9 mouse cellular contexts compared by ENCODE assay signal in genomic region chr13:63108601-63109000, GRCm38 (mm10).
DNase-seq lines count a peak whose midpoint lies in the region; ATAC-seq lines count a peak whose summit lies in the region.
"Had no signal": no experiment of that assay in that cellular context is flagged by ENCODE, and none has a peak within 500 bp of the region (broad histone marks: within the 10 kb centered on the region; RNA-seq: fewer than 3 reads in every experiment).

No protein-coding gene starts in this region.

- 74% methylated on average over 2 of the region's 2 CpGs for WGBS in midbrain, embryonic 10.5 days
- 79% methylated on average over 2 of the region's 2 CpGs for WGBS in midbrain, embryonic 14.5 days
- 66% methylated on average over 2 of the region's 2 CpGs for WGBS in limb, embryonic 12.5 days

- H3K9ac ChIP-seq in midbrain, embryonic 14.5 days (replicated peaks; ENCODE audit: low read length), result no peak overlapping the region
- no peak overlapping the region for H3K9ac ChIP-seq in limb, embryonic 12.5 days (replicated peaks)
- H3K9ac ChIP-seq: forebrain, embryonic 12.5 days had no signal

- no peak overlapping the region for H3K4me2 ChIP-seq in midbrain, embryonic 14.5 days (ENCODE audit: low read length)
- H3K4me2 ChIP-seq in limb, embryonic 12.5 days, result no peak overlapping the region
- H3K4me2 ChIP-seq: forebrain, embryonic 12.5 days had no signal

- H3K27ac ChIP-seq in midbrain, embryonic 10.5 days (replicated peaks), result peak overlapping the region; percentile 35
- H3K27ac ChIP-seq in midbrain, embryonic 14.5 days (replicated peaks; ENCODE audit: low read depth, low read length), result no peak overlapping the region
- H3K27ac ChIP-seq in limb, embryonic 12.5 days, result peak overlapping the region; percentile 29; the same call in 1 of the 2 replicates
- H3K27ac ChIP-seq: forebrain, embryonic 12.5 days had no signal

- ATAC-seq in midbrain, embryonic 14.5 days (ENCODE audit: low FRiP score, low TSS enrichment), result no peak
- ATAC-seq in limb, embryonic 12.5 days (ENCODE audit: insufficient number of reproducible peaks, insufficient read depth, low FRiP score, low TSS enrichment, low read depth), result no peak

- peaks cover 33% of the 10 kb centered on the region for H3K4me1 ChIP-seq in midbrain, embryonic 10.5 days
- peaks cover 14% of the 10 kb centered on the region for H3K4me1 ChIP-seq in midbrain, embryonic 14.5 days (ENCODE audit: control insufficient read depth, insufficient read depth, low read length)
- peaks cover 40% of the 10 kb centered on the region for H3K4me1 ChIP-seq in limb, embryonic 12.5 days (replicated peaks)

- DNase-seq in cerebellum, adult 18-20 months, result peak; percentile 17 to 20
- no peak for DNase-seq in cerebellum, postnatal 14 days
- no peak for DNase-seq in midbrain, embryonic 10.5 days (ENCODE audit: low spot score)
- no peak for DNase-seq in midbrain, embryonic 14.5 days
- DNase-seq in skeletal muscle tissue, adult 2 months (ENCODE audit: low read depth, low spot score), result peak; percentile 74
- DNase-seq in retina, postnatal 1 day, result no peak
- no peak for DNase-seq in embryo, embryonic 9.5 days (ENCODE audit: extremely low spot score)

- no peak overlapping the region for H3K4me3 ChIP-seq in midbrain, embryonic 10.5 days
- no peak overlapping the region for H3K4me3 ChIP-seq in midbrain, embryonic 14.5 days (replicated peaks; ENCODE audit: low read depth, low read length)
- no peak overlapping the region for H3K4me3 ChIP-seq in limb, embryonic 12.5 days (replicated peaks)
- H3K4me3 ChIP-seq: forebrain, embryonic 12.5 days had no signal

- H3K27me3 ChIP-seq in midbrain, embryonic 10.5 days (ENCODE audit: low read depth, poor library complexity, severe bottlenecking), result no peaks in the 10 kb centered on the region
- H3K27me3 ChIP-seq in midbrain, embryonic 14.5 days (ENCODE audit: control insufficient read depth, insufficient read depth, low read length), result no peaks in the 10 kb centered on the region
- no peaks in the 10 kb centered on the region for H3K27me3 ChIP-seq in limb, embryonic 12.5 days

- H3K9me3 ChIP-seq in midbrain, embryonic 10.5 days (replicated peaks), result 0 out of 2 replicates have a peak, but pooled peaks cover 3% of the 10 kb centered on the region
- no peaks in the 10 kb centered on the region for H3K9me3 ChIP-seq in midbrain, embryonic 14.5 days (ENCODE audit: control insufficient read depth, low read length)
- H3K9me3 ChIP-seq in limb, embryonic 12.5 days, result no peaks in the 10 kb centered on the region

- H3K36me3 ChIP-seq in midbrain, embryonic 10.5 days, result no peaks in the 10 kb centered on the region
- no peaks in the 10 kb centered on the region for H3K36me3 ChIP-seq in midbrain, embryonic 14.5 days (ENCODE audit: control insufficient read depth, insufficient read depth, low read length)
- H3K36me3 ChIP-seq in limb, embryonic 12.5 days, result no peaks in the 10 kb centered on the region
- H3K36me3 ChIP-seq: forebrain, embryonic 12.5 days had no signal

Comparison
In these comparisons a context has a peak if more than half of its experiments do, and no peak if none do; other contexts are left out.
1. DNase-seq: peak in cerebellum, adult 18-20 months (2 of 2) and skeletal muscle tissue, adult 2 months (single experiment); none in cerebellum, postnatal 14 days (0 of 2), midbrain, embryonic 10.5 days (single experiment), midbrain, embryonic 14.5 days (single experiment), retina, postnatal 1 day (single experiment) and embryo, embryonic 9.5 days (single experiment).